Mouse (Mus musculus) thymus, postnatal 10 days (tissue): ENCODE measurements at regions not wholly inside any gene's neighbourhood (a gene's known extent, or its start where the extent isn't known, plus 50 kb on each side); places are given as distances from the start of the nearest gene placed in this dataset.

Experiments used
- DNase-seq, 2 experiments: peaks; one replicate each; pipeline ENCODE4 v3.0.0; 2021; ENCODE audit warnings: low spot score in 2 of 2

DNA sequence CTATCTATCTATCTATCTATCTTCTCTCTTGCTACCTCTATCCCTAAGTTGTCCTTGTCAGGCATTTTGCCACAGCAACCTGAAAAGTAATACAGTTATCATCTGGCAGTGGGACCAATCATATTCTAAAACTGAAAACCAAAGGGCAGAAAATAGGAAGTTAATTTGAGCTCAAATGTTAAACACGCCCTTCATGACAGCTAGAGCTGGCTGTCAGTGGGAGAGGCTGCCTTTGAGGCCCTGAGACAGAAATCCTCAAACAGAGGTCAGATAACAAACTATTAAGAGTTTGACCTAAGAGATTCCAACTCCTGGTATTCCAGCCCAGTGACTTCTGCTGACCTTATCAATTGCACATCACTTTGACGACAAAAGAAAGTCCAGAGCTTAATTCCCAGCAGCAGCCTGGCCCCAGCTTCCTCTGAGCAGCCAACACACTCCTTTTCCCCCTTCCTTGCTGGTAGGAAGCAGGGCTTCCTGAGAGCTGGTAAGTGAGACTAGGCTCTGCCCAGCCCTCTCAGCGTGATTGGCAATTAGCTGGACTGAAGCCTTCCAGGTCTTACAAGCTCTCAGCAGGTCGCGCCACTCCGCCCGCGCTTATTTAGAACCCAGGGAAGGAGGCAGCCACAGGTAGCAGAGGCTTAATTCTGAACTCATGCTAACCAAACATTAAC lies 250.0 kb downstream of the Sec61b start:
- no peak for DNase-seq

DNA sequence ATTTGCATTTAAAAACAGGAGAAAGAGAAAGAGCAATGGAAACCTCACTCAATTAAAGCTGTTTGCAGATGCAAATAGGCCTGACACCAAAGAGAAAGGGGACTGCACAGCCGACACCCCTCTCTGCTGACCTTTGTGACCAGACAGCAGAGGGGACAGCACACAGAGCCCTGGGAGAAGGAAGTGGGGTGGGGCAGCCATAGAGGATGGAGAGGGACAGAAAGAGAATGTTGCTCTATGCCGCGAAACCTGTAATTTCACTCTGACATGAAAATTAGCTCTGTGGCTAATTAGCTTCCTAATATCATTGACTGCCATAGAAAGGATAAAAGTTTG lies 250.5 kb downstream of the Sec61b start:
- no peak for DNase-seq

DNA sequence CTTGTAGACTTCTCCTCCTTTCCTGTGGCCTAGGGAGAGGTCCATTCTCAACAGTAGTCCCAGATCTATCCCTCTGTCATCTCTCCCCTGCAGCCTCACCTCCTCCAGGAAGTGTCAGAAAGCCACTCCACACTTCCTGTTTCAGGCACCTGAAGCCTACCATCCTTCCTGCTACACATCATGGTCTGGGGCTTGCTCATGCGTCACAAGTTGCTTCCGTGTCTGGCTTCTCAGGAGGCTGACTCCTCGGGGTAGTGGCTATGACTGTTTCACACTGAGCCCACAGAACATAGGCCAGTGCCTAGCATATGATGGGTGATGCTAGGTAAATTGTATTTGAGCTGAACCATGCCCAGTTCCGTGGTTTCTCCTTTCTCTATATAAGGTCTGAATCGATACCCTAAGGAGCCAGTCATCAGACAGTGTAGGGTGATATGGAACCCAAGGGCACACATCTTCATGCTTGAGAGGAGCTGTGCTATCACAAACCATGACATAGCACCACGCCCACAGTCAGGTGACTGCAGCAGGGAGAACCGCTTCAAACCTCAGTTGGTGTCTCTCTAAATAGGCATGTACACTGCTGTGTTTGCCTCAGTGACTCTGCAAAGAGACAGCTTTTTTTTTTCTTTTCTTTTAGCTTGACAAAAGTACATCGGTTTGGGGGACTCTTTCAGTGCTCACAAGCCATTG lies 272.2 kb downstream of the Sec61b start:
- no peak for DNase-seq

DNA sequence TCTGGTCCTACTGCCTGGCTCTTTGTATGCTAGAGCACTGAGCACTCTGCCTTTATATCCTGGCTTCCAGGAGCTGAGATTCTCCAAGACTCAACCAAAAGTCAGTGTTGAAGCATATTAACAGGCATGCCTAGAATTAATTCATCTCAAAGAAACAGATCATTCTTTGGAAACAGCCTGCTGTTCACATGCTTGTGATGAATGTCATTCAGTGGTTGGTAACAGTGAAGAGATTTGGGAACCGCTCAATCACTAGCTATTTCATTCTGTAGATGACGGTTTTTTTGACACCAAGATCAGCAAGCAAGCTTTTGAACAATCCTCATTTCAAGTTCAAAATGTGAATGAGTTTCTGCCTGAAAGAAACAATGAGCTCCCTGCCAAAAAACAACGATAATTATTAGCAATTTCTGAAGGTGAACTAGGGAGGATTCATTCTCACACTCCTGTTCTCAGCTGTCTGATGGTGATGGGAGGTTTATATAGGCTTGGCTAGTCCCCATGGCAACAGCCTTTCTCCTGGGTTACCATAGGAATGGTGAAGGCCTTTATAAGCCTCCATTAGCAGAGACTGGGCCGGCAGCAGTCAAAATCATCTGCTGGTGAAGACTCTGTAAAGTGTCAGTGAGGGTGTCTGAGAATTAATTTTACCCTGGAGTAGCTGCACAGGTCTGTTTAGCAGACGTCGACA lies 272.6 kb upstream of the Nr4a3 start:
- no peak for DNase-seq

DNA sequence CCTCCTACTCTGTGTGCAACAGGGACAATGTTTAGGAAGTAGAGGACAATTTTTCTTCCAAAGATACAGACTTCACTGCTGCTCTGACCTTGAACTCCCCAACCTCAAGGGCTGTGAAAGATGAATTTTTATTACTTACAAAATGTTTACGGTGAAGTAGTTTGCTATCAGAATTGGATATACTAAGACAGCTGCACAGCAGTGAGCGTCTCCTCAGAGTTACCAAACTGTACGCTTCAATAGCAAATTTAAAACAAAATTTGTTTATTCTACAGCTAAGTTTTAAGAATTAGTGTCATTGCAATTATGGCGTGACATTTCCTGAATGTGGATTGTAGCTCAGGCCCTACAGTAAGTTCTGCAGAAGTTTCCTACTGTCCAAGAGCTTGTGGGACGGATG lies 270.3 kb upstream of the Nr4a3 start:
- DNase-seq: no peak

DNA sequence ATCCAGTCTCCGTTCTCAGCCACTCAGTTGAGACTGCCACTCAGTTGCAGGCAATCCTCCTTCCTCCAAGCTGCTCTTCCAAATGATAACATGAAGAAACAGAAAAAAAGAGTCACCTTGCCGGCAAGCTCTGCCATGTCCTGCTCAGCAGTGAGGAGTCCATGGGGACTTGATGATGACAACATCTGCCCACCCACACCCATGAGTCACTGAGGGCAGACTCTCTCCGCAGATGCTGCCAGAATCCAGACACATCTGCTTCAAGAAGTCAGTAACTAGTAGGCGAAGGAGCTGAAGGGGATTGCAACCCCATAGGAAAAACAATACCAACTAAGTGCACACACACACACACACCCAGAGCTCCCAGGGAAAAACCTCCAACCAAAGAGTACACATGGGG lies 263.9 kb upstream of the Nr4a3 start:
- no peak for DNase-seq

DNA sequence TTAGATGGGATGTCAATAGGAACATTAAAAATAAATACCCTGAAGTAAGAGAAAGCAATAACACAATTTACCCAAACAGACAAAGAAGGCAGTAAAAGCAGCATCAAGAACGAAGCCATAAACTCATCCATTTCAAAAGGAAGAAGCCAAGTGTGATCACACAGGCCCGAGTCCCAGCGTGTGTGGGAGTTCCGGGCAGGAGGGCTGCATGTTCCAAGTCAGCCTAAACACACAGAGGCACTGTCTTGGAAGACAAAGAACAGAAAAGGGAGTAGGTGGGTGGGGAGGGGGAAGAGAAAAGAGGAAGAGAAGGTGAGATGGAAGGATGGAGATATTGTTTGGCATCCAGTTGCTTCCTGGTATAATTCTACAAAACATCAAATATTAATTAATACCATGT lies 248.0 kb upstream of the Nr4a3 start:
- no peak for DNase-seq

DNA sequence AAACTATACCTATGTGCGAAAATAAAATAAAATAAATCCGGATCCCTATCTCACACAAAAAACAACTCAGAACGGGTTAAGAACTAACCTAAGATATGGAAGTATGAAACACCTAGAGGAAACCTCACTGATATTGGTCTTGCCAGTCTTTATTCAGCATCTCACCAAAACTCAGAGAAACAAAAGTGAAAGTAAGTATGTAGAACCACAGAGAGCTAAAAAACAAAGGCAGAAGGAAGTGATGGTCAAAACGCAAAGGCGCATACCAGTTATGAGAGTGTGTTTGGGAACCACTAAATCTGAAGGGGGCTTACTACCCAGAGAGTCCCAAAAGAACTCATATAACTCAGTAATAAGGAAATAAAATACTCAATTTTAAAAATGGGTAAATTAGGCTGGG lies 245.8 kb upstream of the Nr4a3 start:
- no peak for DNase-seq

DNA sequence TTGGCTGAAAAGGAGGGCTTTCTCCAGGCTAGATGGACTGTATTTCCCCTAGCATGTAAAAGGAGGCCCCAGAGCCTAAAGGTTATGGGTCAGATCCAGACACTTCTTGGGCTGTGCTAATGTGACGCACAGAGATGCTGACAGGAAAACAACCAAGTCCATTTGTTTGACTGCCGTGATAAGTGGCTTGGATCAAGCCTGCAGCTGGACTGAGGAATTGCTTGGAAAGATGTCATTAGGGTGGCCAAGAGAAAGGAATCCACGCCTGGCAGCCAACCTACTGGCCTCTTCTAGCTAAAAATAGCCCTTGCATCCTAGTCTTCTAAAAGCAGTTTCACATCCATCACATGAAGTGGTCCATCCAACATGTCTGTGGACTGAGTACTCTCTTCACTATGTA lies 241.8 kb upstream of the Nr4a3 start:
- DNase-seq: no peak

DNA sequence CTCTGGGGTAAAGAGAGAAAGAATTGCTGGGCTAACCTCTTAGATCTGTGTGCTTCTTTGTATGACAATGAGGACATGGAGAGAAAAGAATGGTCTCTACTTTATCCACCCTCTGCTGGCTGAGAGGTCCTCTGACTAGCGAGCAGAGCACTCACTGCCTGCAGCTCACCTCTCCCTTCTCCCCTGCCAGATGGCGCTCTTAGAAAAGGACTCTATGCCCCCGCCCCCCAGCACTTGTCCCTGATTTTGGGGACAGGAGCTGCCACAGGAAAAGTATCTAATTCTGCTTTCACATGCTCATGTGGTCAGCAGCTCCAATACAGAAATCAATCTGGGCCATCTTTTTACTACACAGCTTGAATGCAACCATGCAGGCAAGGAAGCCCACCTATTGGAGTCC lies 237.1 kb upstream of the Nr4a3 start:
- DNase-seq: no peak

DNA sequence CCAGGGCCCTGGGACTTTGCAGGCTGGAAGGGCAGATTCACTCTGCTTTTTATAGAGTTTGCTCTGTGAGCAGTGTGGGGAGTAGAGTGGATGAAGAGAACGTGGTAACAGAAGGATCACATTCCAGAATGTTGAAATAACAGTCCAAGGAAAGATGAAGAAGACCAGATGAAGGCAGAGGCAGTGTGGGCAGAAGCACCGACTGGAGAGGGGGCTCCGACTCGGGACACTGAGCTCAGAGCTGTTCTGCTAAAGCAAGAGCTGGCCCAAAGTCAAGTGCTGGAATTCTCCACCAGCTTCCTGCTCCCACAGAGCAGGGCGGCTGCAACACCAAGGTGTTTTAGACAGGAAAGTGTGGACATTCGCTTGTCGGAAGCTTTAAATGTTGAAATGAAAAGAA lies 230.9 kb upstream of the Nr4a3 start:
- DNase-seq: no peak

DNA sequence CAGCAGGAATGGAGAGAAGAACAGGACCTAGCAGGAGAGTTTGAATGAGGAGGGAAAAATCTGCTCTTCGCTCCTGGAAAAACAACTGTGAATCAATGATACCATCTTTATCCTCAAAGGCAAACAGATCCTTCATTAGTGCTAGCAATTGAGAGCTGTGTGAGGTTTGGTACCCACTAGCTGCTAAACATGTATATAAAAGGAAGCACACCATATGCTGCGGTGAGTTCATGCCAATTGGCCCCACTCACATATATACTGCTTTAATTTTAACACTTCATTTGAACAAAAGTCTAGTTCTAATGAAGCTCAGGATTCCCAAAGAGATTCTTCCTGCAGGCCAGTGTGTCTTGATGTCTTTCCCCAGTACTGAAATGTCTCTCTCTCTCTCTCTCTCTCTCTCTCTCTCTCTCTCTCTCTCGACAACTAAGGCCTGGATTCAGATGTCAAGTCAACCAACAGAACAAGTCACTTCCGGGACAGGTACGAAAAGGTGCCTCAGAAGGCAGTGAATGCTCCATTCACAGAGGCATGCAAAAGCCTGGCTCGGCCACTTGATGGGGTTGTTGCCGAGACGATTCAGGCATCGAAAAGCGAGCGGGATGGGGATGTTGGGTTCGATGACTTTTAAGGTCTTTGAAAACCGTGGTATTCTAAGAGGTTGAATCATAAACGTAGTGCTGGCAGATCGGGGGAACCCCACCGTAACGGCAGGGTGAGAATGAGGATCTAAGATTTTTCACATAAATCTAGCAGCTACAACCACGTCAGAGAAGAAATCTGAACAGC lies 226.4 kb upstream of the Nr4a3 start:
- no peak for DNase-seq

DNA sequence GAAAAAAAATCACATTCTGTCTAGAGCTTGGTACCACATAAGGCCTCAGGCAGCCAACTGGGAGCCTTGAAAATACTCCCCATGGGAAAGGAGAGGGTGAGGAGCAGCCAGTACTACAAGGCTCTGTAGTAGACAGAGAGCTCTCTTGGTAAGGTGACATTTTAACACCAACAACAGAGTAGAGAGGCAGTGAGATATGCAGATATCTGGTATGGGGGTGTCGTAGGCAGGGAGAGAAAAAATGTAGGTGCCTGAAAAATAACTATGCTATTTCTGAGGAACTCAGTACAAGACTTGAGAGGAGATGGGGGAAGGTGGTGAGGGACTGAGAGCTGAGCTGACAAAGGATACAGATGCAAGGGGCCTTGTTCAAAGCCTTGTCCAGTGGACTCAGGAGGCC lies 224.4 kb upstream of the Nr4a3 start:
- DNase-seq: no peak

DNA sequence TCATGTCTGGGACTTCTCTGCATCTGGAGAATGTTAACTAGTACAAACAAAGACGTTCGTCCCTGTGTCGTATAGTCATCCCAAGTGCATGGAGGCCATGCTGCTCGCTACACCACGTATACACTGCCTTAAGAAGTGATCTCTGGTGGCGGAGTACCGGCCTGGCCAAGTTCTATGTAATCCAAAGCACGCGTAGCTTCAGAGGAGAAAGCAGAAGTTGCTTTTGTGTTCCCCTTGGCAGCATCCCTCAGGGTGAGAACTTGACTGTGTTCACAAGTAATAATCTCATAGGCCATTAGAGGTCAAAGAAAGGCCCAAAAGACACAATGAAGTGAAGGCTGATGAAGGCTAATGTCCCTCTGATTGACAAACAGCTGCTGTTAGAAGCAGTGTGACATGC lies 221.7 kb upstream of the Nr4a3 start:
- DNase-seq: no peak

DNA sequence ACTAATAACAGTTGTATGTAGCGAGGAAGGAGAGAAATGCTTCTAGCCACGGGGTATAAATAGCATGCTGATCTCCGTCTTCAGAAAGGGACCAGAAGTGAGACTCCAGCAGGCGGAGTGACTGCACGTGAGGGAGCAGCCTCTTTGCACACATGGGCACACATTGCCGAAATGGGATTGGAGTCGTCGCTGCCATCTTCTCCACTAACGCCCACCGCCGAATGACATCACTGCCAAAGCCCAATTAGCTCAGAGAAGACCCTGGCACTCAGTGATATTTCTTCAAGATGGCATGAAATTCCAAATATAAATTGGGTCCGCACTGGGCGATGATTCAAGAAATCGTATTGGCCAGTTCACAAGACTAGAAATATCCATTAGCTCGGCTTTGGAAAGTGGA lies 220.9 kb upstream of the Nr4a3 start:
- no peak for DNase-seq

DNA sequence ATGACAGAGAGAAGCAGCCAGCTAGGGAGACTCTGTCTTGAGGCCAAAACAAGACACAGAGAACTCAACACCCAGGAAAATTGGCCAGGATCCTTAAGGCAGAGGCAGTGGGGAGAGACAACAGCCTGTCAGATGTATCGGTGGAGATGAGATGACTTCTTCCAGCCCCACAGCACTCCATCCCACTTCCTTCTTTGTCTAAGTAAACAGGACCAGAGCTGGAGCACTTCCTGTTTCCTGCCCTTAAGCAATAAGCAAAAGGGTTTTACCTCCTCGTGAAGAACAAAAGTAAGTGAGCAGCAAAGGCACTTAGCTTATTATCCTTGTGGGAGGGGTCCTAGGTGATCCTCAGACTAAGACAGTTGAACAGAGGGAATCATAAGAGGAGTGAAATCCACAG lies 212.0 kb upstream of the Nr4a3 start:
- no peak for DNase-seq

DNA sequence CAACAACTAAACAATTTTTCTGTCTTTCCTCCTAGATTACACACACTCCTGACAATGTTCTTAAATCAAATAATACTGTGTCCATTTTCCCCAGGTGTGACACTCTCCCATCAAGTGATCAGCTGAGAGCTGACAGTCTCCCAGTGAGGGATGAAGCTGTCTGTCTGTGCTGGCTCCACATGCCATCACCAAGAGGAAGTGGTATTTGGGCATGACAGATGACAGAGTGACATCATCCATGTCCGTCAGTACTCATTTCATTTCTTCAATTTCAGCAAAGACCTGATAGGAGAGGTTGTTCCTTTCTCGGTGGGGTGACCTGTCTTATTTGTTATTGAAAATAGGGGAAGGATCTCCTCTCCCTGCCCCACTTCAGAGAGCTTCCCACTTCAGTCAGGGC lies 206.5 kb upstream of the Nr4a3 start:
- no peak for DNase-seq

DNA sequence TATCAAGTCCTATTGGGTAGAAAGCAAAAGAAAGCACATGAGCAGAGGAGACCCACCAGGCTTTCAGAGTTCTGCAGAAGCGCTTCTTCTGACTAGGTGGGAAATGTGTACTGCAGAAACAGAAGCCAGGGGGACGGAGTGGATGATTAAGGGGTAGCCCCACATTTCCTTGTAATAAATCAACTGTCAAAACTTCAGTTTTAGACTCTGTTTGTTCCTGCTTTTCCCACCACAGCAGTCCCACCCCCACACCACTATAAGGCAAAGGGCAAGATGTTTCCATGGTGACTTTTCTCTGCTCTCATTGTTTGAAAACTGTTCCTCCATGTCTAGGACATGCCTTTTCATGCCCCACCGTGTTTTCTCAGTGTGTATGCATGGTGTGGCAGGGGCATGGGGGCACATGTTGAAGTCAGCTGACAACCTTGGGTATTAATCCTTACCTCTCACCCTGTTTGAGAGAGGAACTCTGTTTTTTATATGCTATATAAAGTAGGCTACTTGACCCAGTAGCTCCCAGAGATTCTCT lies 202.8 kb upstream of the Nr4a3 start:
- DNase-seq: no peak

DNA sequence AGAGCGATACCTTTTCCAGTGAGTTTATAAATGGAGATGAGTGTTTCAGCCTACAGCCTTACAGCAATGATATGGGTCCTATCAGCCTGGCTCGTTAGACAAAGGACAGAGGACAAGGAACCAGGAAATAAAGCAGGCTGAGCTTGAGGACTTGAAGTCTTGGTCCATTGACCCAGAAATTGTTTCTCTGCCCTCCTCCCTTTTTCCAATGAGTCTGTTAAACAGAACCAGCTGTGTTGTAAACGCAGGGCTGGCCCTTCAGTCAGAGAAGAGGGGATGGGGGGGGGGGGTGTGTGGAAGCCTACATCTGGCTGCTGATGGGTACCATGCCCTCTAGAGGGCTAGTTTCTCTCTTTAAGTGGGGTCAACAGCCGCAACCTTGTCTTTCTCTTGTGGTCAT lies 199.7 kb upstream of the Nr4a3 start:
- DNase-seq: no peak

DNA sequence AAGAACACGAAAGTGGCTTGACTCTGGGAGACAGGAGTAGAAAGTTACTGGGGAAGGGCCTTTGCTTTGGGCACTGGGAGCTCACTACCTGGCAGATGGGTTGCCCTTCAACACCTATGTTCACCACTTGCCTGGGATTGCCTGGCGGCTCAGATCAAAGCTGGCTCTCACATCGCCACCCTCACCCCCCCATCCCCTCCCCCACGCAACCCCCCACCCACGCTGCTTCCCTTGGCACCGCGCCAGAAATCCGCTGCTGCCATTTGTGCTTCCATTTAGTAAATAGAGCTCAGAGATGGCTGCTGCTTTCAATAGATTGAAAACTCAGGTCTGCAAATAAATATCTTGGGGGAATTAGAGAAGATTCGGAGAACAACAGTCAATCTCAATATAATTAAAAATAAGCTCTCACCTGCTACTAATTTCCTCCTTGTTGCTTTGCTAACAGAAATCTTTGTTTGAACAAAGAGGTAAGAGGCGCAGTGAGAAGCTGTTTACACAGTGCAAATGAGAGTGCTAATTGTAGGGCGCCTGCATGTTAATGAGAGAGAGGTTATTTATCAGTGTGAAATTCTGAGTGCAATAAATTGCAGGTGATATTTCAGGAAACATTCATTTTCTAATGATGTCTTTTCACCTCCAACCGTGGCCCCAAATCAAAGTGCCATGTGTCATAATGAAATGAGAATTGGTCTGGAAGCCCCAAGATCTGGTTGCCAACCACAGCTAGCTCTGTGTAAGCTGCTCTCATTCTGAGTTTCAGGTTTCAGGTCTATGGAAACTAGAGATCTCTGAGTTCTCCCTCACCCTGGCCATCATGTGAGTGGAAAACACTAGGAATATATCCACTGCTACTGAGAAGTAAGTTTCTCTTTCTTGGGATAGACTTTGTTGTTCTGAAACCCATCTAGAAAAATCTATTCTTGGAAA lies 198.3 kb upstream of the Nr4a3 start:
- DNase-seq: no peak

DNA sequence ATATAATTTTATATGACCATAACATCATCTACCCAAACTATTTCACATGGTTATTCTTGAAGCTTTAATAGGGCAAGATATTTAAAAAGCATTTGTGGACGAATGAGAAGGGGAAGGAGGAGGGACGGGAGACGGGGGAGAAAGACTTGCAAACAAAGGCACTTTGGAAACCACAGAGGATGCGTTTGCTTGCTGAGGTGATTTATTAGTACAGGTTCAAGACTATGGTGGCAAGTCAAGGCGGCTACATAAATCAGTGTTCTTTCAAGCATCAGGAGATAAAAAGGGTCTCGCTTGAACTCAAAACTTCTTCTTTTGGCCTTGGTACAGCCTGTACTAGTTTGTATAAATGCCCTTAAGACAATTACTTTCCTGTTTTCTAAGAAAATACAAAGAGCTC lies 183.8 kb upstream of the Nr4a3 start:
- no peak for DNase-seq
